Mouse (Mus musculus) limb, embryonic 13.5 days (tissue): ENCODE data around the gene Dlg4. TPM values are rescaled to one million over a fixed set of nuclear protein-coding genes. Genes with fewer than 3 reads are reported as not detected.
A peak's percentile ranks its signal among the peaks of the same experiment; 100 is the strongest.

Experiments used
- ATAC-seq: fragments of 200-750 bp; cut with Nextera tagmentation; 2 replicates; pipeline ENCODE4 v1.8.0; 2017; ENCODE audit warnings: low read depth, moderate number of reproducible peaks, moderate TSS enrichment; ENCODE audit not compliant: low FRiP score
- H3K27ac ChIP-seq: fragments of 300-500 bp; sonication (generic); 2 replicates; pipeline ENCODE4 v1.5.1; 2015; ENCODE audit warnings: inconsistent platforms, mild to moderate bottlenecking, moderate library complexity
- H3K27me3 ChIP-seq: fragments of 300-500 bp; sonication (generic); 2 replicates; pipeline ENCODE4 v1.6.1; 2015; ENCODE audit warnings: mild to moderate bottlenecking, inconsistent platforms
- H3K36me3 ChIP-seq: fragments of 300-500 bp; sonication (generic); 2 replicates; pipeline ENCODE4 v1.6.1; 2015; ENCODE audit warnings: inconsistent platforms, mild to moderate bottlenecking, moderate library complexity
- H3K4me1 ChIP-seq: fragments of 300-500 bp; sonication (generic); 2 replicates; pipeline ENCODE4 v1.6.1; 2015; ENCODE audit warnings: inconsistent platforms
- H3K4me2 ChIP-seq: fragments of 300-500 bp; sonication (generic); replicated peaks from 2 replicates; pipeline ENCODE4 v1.6.1; 2015; ENCODE audit warnings: inconsistent platforms, mild to moderate bottlenecking, moderate library complexity
- H3K4me3 ChIP-seq: fragments of 300-500 bp; sonication (generic); 2 replicates; pipeline ENCODE4 v1.5.1; 2015; ENCODE audit warnings: moderate library complexity, mild to moderate bottlenecking, inconsistent platforms
- H3K9ac ChIP-seq: fragments of 300-500 bp; sonication (generic); 2 replicates; pipeline ENCODE4 v1.6.1; 2015; ENCODE audit warnings: mild to moderate bottlenecking, inconsistent platforms
- H3K9me3 ChIP-seq: fragments of 300-500 bp; sonication (generic); 2 replicates; pipeline ENCODE4 v1.6.1; 2016; ENCODE audit warnings: inconsistent platforms
- WGBS: fragments of 180-500 bp; shearing (Covaris S2); methylation state at CpG from one replicate; pipeline ENCODE4 v1.1.7; 2015; 5-methylcytosine and 5-hydroxymethylcytosine counted together
- polyA plus RNA-seq: library from polyadenylated mRNA; unstranded; fragments of >200 nt; fragmentation: Nextera tagmentation; extraction: Ambion mirVana; gene quantifications from 2 replicates; pipeline ENCODE4 v1.2.1, GENCODE M21; 2015

The Dlg4 gene
- polyA plus RNA-seq, result 14.2 and 14.8 TPM in 2 replicates

DNA sequence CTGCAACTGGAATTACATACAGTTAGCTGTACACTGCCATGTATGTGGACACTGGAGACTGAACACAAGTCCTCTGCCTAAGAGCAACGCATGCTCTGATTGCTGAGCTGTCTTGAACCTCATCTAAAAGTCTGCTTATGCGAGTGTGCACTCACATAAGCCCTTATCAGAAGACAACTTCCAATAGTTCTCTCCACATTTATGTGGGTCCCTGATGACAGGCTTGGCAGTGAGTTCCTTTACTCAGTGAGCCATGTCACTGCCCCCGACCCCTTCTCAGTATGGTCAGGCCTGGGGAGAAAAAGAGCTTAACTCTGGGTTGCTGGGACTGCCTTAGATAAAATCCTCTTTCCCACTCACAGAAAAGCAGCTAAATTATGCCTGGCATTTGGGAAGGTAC, at the start of gene Dlg4:
Gene Dlg4, plus strand, starts transcription at position 274 of the 400 bp plus-strand sequence.
- H3K27me3 ChIP-seq, result no peaks in the 10 kb centered on the region

GRCm38 (mm10) chr11:69968793-69969192, 47.9 kb upstream of the Dlg4 start:
- WGBS, result 85% methylated on average over 4 of the region's 4 CpGs
- Histone ChIP-seq H3K27ac (no peak overlapping the region), H3K4me3 (no peak overlapping the region), H3K4me2 (no peak overlapping the region), H3K36me3 (peaks cover 60% of the 10 kb centered on the region), H3K27me3 (peaks cover 50% of the 10 kb centered on the region), H3K9me3 (no peaks in the 10 kb centered on the region), H3K4me1 (peaks cover 20% of the 10 kb centered on the region), H3K9ac (no peak overlapping the region)
- ATAC-seq, result no peak

More for the DNA sequence above, at the start of gene Dlg4:
- peak within 1 kb of the TSS; percentile 95 for H3K27ac ChIP-seq
- no peaks in the 10 kb centered on the region for H3K9me3 ChIP-seq
- H3K4me2 ChIP-seq, result peak within 1 kb of the TSS; percentile 90
- WGBS, result 89% methylated on average over 3 of the region's 3 CpGs
- peak within 1 kb of the TSS; percentile 91 for H3K9ac ChIP-seq
- ATAC-seq, result no peak
- H3K4me3 ChIP-seq, result peak within 1 kb of the TSS; percentile 75
- H3K4me1 ChIP-seq, result peaks cover 52% of the 10 kb centered on the region
- peaks cover 24% of the 10 kb centered on the region for H3K36me3 ChIP-seq

DNA sequence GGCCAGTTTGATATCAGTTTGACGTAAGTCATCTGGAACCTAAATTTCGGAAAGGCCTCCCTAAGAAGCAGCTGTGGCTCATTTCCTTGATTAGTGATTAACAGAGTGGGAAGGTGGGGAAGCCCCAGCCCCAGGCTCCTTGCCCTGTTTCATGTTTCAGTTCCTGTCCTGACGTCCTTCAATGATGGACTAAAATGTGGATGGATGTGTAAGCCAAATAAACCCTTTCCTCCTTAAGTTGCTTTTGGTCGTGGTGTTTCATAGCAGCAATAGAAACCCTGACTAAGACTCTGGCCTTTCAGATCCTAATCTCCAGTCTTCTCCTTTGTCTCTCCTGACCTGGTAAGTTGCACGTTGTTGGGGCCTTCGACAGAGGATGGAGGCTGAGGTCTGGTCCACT, 46.5 kb upstream of the Dlg4 start:
- Histone ChIP-seq H3K27me3 (peaks cover 36% of the 10 kb centered on the region), H3K9ac (no peak overlapping the region), H3K4me2 (no peak overlapping the region), H3K4me3 (no peak overlapping the region), H3K36me3 (peaks cover 74% of the 10 kb centered on the region), H3K27ac (no peak overlapping the region), H3K4me1 (peaks cover 17% of the 10 kb centered on the region), H3K9me3 (no peaks in the 10 kb centered on the region)
- ATAC-seq, result no peak
- 78% methylated on average over 6 of the region's 6 CpGs for WGBS

DNA sequence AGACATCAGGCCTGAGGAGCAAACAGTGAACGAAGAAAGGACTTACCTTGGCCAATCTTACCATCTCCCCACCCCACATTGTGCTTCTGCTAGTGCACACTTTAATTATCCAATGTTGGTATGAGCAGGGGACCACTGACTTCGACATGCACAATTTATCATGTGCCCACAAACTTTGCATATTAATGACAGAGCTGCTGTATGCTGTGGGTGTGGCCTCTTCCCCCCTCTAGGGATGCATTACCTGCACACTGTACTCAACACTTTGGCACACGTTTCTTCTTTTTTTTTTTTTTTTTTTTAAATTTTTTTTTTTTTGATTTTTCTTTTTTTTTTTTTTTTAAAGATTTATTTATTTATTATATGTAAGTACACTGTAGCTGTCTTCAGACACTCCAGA, 46.0 kb upstream of the Dlg4 start:
- Histone ChIP-seq H3K4me2 (no peak overlapping the region), H3K27ac (no peak overlapping the region), H3K4me3 (no peak overlapping the region), H3K36me3 (peaks cover 80% of the 10 kb centered on the region), H3K27me3 (peaks cover 30% of the 10 kb centered on the region), H3K9me3 (no peaks in the 10 kb centered on the region), H3K4me1 (peaks cover 13% of the 10 kb centered on the region), H3K9ac (no peak overlapping the region)
- 80% methylated on average over 3 of the region's 3 CpGs for WGBS
- ATAC-seq, result no peak

GRCm38 (mm10) chr11:69974907-69975306, 41.8 kb upstream of the Dlg4 start:
- no peak for ATAC-seq
- Histone ChIP-seq H3K36me3 (peaks cover 81% of the 10 kb centered on the region), H3K4me3 (no peak overlapping the region), H3K4me1 (peaks cover 12% of the 10 kb centered on the region), H3K27ac (no peak overlapping the region), H3K4me2 (no peak overlapping the region), H3K27me3 (no peaks in the 10 kb centered on the region), H3K9me3 (no peaks in the 10 kb centered on the region), H3K9ac (no peak overlapping the region)
- 93% methylated on average over 2 of the region's 2 CpGs for WGBS

- Histone ChIP-seq H3K27ac (no peak overlapping the region), H3K9ac (no peak overlapping the region), H3K27me3 (no peaks in the 10 kb centered on the region), H3K4me2 (no peak overlapping the region), H3K9me3 (no peaks in the 10 kb centered on the region), H3K36me3 (peaks cover 71% of the 10 kb centered on the region), H3K4me1 (peaks cover 12% of the 10 kb centered on the region), H3K4me3 (no peak overlapping the region)
- whole genome bisulfite sequencing, result 96% methylated on average over 4 of the region's 4 CpGs
- ATAC-seq, result no peak
Measured at GRCm38 (mm10) chr11:69976271-69976670, 40.5 kb upstream of the Dlg4 start.

DNA sequence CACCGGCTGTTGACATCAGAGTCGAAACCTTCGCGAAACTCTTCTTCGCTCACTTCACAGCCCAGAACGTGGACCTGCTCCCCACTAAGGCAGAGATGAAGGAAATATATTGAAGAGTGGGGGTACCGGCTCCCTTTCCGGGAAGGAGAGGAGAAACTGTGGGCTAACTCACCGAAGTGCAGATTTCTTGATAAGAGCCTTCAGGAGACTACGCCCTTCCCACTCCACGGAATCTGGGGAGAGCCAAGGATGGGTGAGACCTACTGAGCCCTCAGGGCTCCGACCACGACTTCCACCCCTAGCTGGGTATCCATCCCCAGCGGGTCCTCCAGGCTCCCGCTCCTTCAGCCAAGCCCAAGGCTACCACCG, 36.9 kb upstream of the Dlg4 start:
- H3K9ac ChIP-seq, result peak overlapping the region; percentile 90
- peaks cover 52% of the 10 kb centered on the region for H3K36me3 ChIP-seq
- WGBS, result 2% methylated on average over 16 of the region's 16 CpGs
- peak overlapping the region; percentile 99 for H3K4me3 ChIP-seq
- peaks cover 30% of the 10 kb centered on the region for H3K4me1 ChIP-seq
- no peaks in the 10 kb centered on the region for H3K9me3 ChIP-seq
- H3K27ac ChIP-seq, result peak overlapping the region; percentile 98
- ATAC-seq, result no peak
- peak overlapping the region; percentile 92 for H3K4me2 ChIP-seq
- H3K27me3 ChIP-seq, result no peaks in the 10 kb centered on the region

DNA sequence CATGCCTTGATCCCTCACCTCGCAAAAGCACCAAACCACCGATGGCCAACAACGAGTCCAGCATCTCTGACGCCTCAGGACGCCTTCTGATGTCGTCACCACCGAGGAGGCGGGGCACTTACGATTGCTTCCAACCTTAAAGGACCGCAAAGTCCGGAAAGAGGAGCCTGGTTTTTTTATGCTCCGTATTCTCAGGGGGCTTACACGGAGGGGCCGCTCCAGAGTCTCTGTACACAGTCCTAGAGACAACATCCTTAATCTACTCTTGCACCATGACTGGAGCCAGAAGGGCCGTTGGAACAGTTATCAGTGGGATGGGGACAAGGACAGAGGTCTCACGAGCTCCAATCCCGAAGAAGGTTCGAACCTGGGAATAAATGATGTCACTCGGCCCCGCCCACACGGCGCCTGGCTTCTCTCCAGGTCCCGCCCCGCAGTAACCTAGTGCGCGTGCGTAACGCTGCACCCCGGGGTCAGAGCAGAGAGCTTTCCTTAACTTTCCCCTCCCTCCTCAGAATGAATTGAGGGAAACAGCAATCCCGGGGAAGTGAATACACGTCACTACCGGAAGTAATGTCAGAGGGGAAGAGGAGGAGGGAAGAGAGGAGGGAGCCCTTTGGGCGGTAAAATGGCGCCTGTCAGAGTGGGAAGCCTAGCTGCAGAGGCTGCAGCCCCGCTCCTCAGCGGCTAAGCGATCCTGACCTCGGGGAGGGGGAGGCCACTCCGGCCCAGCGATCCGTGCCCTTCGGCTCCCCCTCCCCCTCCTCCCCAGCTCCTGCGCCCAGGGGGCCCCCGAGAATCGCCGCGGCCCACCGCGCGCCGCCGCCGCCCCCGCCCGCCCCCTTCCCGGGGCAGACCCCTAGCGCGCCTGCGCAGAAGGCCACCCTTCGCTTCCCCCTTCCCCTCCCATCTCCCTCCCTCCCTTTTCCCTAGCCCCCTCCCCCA, 36.3 kb upstream of the Dlg4 start:
- WGBS, result under 1% methylated on average over 49 of the region's 60 CpGs
- H3K9ac ChIP-seq, result peak overlapping the region; percentile 100
- ATAC-seq, result peak; percentile 94

DNA sequence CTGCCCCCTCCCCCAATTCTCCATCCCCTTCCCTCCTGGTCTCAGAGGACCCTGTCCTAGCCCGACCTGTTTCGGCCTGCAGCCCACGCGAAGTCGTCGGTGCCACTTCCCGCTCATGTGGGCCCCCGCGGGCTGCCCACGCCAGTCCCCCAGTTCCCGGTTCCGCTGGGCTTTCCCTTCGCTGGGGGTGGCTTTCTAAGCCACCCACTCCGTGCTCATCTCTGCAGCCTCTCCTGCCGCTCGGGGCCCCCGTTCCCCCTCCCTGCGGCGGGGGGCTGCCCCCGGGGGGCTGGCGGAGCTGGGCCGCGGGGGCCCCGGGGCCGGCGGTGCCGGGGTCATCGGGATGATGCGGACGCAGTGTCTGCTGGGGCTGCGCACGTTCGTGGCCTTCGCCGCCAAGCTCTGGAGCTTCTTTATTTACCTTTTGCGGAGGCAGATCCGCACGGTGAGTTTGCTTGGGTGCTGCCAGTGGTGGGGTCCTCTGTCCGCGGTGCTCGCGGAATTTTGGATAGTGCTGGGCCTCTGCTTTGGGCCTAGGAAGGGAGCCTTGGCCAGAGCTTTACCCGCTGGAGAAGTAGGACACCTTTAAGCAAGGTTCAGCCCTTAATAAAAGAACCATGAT, 35.5 kb upstream of the Dlg4 start, which contains the start of gene Ctdnep1:
Gene Ctdnep1, plus strand, starts transcription at position 16 of the 622 bp plus-strand sequence.
- peak within 1 kb of the TSS; percentile 98 for H3K27ac ChIP-seq
- no peaks in the 10 kb centered on the region for H3K27me3 ChIP-seq
- peaks cover 30% of the 10 kb centered on the region for H3K4me1 ChIP-seq
- peak within 1 kb of the TSS; percentile 100 for H3K9ac ChIP-seq
- H3K4me2 ChIP-seq, result peak within 1 kb of the TSS; percentile 92
- peak within 1 kb of the TSS; percentile 99 for H3K4me3 ChIP-seq
- under 1% methylated on average over 41 of the region's 43 CpGs for WGBS
- peaks cover 50% of the 10 kb centered on the region for H3K36me3 ChIP-seq
- peak; percentile 29; the same call in 1 of the 2 replicates for ATAC-seq
- H3K9me3 ChIP-seq, result no peaks in the 10 kb centered on the region

More for the DNA sequence above, 36.3 kb upstream of the Dlg4 start:
- H3K4me1 ChIP-seq, result peaks cover 30% of the 10 kb centered on the region
- no peaks in the 10 kb centered on the region for H3K9me3 ChIP-seq
- peak overlapping the region; percentile 92 for H3K4me2 ChIP-seq
- peak overlapping the region; percentile 98 for H3K27ac ChIP-seq
- peaks cover 52% of the 10 kb centered on the region for H3K36me3 ChIP-seq
- no peaks in the 10 kb centered on the region for H3K27me3 ChIP-seq
- H3K4me3 ChIP-seq, result peak overlapping the region; percentile 99

DNA sequence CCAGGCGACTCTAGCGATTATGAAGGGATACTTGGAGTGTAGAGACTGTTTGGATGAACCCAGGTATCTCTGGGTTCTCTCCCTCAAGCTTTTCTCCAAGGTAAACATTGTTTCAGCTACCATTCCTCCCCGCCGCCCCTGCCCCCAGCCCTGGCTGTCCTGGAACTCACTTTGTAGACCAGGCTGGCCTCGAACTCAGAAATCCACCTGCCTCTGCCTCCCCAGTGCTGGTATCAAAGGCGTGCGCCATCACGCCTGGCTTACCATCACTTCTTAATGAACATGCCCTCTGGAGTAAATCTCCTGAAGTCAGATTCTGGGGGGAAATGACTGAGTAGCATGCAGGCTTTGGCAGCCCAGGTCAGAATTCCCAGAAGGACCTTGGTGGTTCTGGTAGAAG, 34.5 kb upstream of the Dlg4 start, which contains the start of gene Elp5:
Gene Elp5, minus strand, starts transcription at position 293 of the 400 bp plus-strand sequence.
- peak within 1 kb of the TSS; percentile 100 for H3K9ac ChIP-seq
- peaks cover 52% of the 10 kb centered on the region for H3K36me3 ChIP-seq
- WGBS, result 61% methylated on average over 8 of the region's 8 CpGs
- no peak for ATAC-seq
- peak within 1 kb of the TSS; percentile 99 for H3K4me3 ChIP-seq
- peaks cover 30% of the 10 kb centered on the region for H3K4me1 ChIP-seq
- peak within 1 kb of the TSS; percentile 84 for H3K4me2 ChIP-seq
- H3K27ac ChIP-seq, result peak within 1 kb of the TSS; percentile 98
- H3K27me3 ChIP-seq, result no peaks in the 10 kb centered on the region
- no peaks in the 10 kb centered on the region for H3K9me3 ChIP-seq

- H3K9ac ChIP-seq, result peak overlapping the region; percentile 100
- peak overlapping the region; percentile 84 for H3K4me2 ChIP-seq
- no peaks in the 10 kb centered on the region for H3K9me3 ChIP-seq
- peaks cover 30% of the 10 kb centered on the region for H3K4me1 ChIP-seq
- no peaks in the 10 kb centered on the region for H3K27me3 ChIP-seq
- no peak overlapping the region for H3K27ac ChIP-seq
- peak overlapping the region; percentile 99 for H3K4me3 ChIP-seq
- ATAC-seq, result no peak
- WGBS, result 33% methylated on average over 5 of the region's 5 CpGs
- H3K36me3 ChIP-seq, result peaks cover 54% of the 10 kb centered on the region
Measured at GRCm38 (mm10) chr11:69982877-69983276, 33.9 kb upstream of the Dlg4 start.

GRCm38 (mm10) chr11:69983377-69983776, 33.4 kb upstream of the Dlg4 start:
- Histone ChIP-seq H3K9me3 (no peaks in the 10 kb centered on the region), H3K4me2 (peak overlapping the region; percentile 84), H3K36me3 (peaks cover 54% of the 10 kb centered on the region), H3K9ac (peak overlapping the region; percentile 100), H3K27me3 (no peaks in the 10 kb centered on the region), H3K4me3 (peak overlapping the region; percentile 99), H3K4me1 (peaks cover 30% of the 10 kb centered on the region), H3K27ac (no peak overlapping the region)
- WGBS, result 90% methylated on average over 4 of the region's 4 CpGs
- ATAC-seq, result no peak
